Mouse (Mus musculus): ENCODE results near the gene Abca4. TPM values are rescaled to one million over a fixed set of nuclear protein-coding genes. Genes with fewer than 3 reads are reported as not detected.

Abca4 gene
- polyA plus RNA-seq, 1 experiment = 1.7 TPM

DNA sequence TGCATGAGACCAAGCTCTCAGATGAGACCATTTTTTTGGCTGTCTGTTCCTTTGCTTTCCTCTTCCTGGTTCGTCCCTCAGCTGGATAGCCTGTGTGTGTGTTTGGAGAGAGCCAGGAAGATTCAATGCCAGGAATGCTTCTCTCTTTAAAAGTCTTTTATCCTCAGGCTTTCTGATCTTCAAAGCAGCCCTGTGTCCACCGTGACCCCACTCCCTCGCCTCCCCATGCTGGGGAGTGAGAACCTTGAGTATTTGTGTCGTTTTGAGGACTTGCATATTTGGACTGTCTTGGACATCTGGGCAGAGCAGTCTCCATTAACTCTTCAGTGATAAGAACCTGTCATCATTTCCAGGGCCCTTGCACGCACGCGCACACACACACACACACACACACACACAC is 57.8 kb downstream of the Abca4 start:
- no peak overlapping the region for H3ac ChIP-seq (ENCODE audit: control insufficient read depth, insufficient read length)
- H3K4me2 ChIP-seq (ENCODE audit: low read depth) = no peak overlapping the region
- H3K79me2 ChIP-seq (ENCODE audit: control insufficient read depth, insufficient read depth) = no peaks in the 10 kb centered on the region
- H3K4me3 ChIP-seq = no peak overlapping the region
- no peaks in the 10 kb centered on the region for H3K36me3 ChIP-seq (ENCODE audit: control insufficient read depth, insufficient read depth)
- TF ChIP-seq SRF (IDR thresholded peaks at IDR 0.05; ENCODE audit: control insufficient read depth, insufficient read length, low read depth) (no peak), MYOG (IDR thresholded peaks at IDR 0.05; ENCODE audit: control insufficient read depth in 1 of 3, insufficient read depth in 1 of 3, insufficient read length in 2 of 3, low read depth in 2 of 3) (no peak), CEBPB (IDR thresholded peaks at IDR 0.05; ENCODE audit: insufficient read depth, poor library complexity, severe bottlenecking) (no peak), TCF3 (IDR thresholded peaks at IDR 0.05; ENCODE audit: insufficient read length, low read depth) (no peak), POLR2A (IDR thresholded peaks at IDR 0.05; ENCODE audit: insufficient read length, low read depth) (no peak), TCF12 (IDR thresholded peaks at IDR 0.05; ENCODE audit: insufficient read depth, poor library complexity, severe bottlenecking) (no peak), POLR2AphosphoS2 (IDR thresholded peaks at IDR 0.05; ENCODE audit: insufficient read length, low read depth) (no peak), REST (IDR thresholded peaks at IDR 0.05; ENCODE audit: insufficient read depth, insufficient read length) (no peak), MYOD1 (IDR thresholded peaks at IDR 0.05; ENCODE audit: control insufficient read depth in 1 of 3, insufficient read length in 2 of 3, low read depth in 2 of 3) (no peak), USF1 (IDR thresholded peaks at IDR 0.05; ENCODE audit: low read depth) (no peak), MAX (IDR thresholded peaks at IDR 0.05; ENCODE audit: low read depth) (no peak), E2F4 (IDR thresholded peaks at IDR 0.05; ENCODE audit: insufficient read depth) (no peak)
- no peaks in the 10 kb centered on the region for H3K27me3 ChIP-seq (ENCODE audit: control insufficient read depth, insufficient read depth, insufficient read length)

DNA sequence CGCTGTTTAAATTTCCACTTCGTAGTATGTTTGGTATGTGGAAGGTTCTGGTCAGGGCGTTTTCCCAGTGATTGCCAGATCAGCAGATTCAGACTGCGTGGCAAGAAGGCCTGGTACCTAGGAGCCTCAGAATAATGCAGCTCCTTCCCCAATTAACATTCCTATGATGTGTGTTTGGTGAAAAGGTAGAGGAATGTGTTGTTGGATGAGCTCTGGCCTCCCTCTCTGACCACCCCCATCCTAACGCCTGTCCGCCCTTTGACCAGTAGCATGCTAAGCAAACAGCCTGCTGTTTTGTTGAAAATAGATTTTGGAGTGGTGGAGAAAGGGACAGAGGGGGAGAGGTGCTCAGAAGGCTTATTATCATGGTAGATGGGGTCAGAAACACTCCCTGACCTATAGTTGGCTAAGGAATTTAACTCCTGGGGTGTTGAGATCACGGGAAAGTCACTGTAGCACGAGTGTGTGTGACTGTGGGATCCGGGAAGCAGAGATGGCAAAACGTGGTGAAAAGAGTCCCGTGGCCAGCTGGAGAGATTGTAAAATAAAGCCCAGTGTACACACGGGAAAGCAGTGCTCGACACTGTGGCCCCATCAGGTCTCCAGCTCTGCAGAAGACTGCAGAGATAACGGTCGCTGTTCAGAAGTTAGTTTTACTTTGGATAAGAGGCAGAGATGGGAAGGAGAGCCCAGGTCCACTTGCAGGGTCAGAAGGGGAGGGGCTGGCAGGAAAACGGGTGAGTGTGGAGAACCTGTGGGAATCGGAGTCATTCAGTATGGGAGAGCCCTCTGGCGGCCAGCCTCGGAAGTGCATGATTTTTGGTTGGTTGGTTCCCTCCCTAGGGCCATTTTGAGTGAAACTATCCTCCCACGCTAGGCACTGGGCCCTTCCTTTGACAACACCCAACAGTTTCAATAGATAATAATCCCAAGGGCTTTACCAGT is 59.9 kb downstream of the Abca4 start:
- H3ac ChIP-seq (ENCODE audit: control insufficient read depth, insufficient read length) = no peak overlapping the region
- peak overlapping the region; percentile 57 for H3K4me2 ChIP-seq (ENCODE audit: low read depth)
- H3K27me3 ChIP-seq (ENCODE audit: control insufficient read depth, insufficient read depth, insufficient read length) = no peaks in the 10 kb centered on the region
- TF ChIP-seq TCF12 (IDR thresholded peaks at IDR 0.05; ENCODE audit: insufficient read depth, poor library complexity, severe bottlenecking) = no peak
- no peak for TF ChIP-seq MYOG (IDR thresholded peaks at IDR 0.05; ENCODE audit: control insufficient read depth in 1 of 3, insufficient read depth in 1 of 3, insufficient read length in 2 of 3, low read depth in 2 of 3)
- no peak for TF ChIP-seq REST (IDR thresholded peaks at IDR 0.05; ENCODE audit: insufficient read depth, insufficient read length)
- TF ChIP-seq E2F4 (IDR thresholded peaks at IDR 0.05; ENCODE audit: insufficient read depth) = no peak
- TF ChIP-seq USF1 (IDR thresholded peaks at IDR 0.05; ENCODE audit: low read depth) = no peak
- no peak for TF ChIP-seq POLR2A (IDR thresholded peaks at IDR 0.05; ENCODE audit: insufficient read length, low read depth)
- no peak for TF ChIP-seq MAX (IDR thresholded peaks at IDR 0.05; ENCODE audit: low read depth)
- no peak for TF ChIP-seq CEBPB (IDR thresholded peaks at IDR 0.05; ENCODE audit: insufficient read depth, poor library complexity, severe bottlenecking)
- no peak for TF ChIP-seq MYOD1 (IDR thresholded peaks at IDR 0.05; ENCODE audit: control insufficient read depth in 1 of 3, insufficient read length in 2 of 3, low read depth in 2 of 3)
- no peak for TF ChIP-seq TCF3 (IDR thresholded peaks at IDR 0.05; ENCODE audit: insufficient read length, low read depth)
- no peak for TF ChIP-seq POLR2AphosphoS2 (IDR thresholded peaks at IDR 0.05; ENCODE audit: insufficient read length, low read depth)
- H3K79me2 ChIP-seq (ENCODE audit: control insufficient read depth, insufficient read depth) = no peaks in the 10 kb centered on the region
- H3K4me3 ChIP-seq = no peak overlapping the region
- no peaks in the 10 kb centered on the region for H3K36me3 ChIP-seq (ENCODE audit: control insufficient read depth, insufficient read depth)

DNA sequence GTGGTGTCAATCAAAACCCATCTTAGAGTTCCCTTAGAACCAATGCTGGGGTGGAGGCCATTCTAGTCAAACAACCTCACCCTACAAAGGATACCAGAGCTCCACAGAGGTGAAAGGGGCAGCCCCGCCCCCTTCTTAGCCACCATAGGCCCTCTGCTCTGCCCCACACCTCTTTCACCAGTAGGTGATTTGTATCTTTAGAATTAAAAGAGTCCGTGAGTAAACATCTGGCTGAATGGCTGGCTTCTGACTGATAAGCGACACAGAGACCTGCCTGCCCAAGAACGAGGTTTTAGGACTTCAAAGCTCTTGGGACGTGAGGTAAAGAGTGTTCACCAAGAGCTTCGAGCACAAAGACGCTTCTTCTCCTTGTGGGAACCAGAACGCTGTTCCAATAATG is 62.7 kb downstream of the Abca4 start:
- H3ac ChIP-seq (ENCODE audit: control insufficient read depth, insufficient read length) = no peak overlapping the region
- TF ChIP-seq E2F4 (IDR thresholded peaks at IDR 0.05; ENCODE audit: insufficient read depth) = no peak
- no peak for TF ChIP-seq POLR2AphosphoS2 (IDR thresholded peaks at IDR 0.05; ENCODE audit: insufficient read length, low read depth)
- TF ChIP-seq MYOD1 (IDR thresholded peaks at IDR 0.05; ENCODE audit: control insufficient read depth in 1 of 3, insufficient read length in 2 of 3, low read depth in 2 of 3) = no peak
- TF ChIP-seq CEBPB (IDR thresholded peaks at IDR 0.05; ENCODE audit: insufficient read depth, poor library complexity, severe bottlenecking) = no peak
- TF ChIP-seq SRF (IDR thresholded peaks at IDR 0.05; ENCODE audit: control insufficient read depth, insufficient read length, low read depth) = no peak
- TF ChIP-seq TCF12 (IDR thresholded peaks at IDR 0.05; ENCODE audit: insufficient read depth, poor library complexity, severe bottlenecking) = no peak
- TF ChIP-seq MYOG (IDR thresholded peaks at IDR 0.05; ENCODE audit: control insufficient read depth in 1 of 3, insufficient read depth in 1 of 3, insufficient read length in 2 of 3, low read depth in 2 of 3) = no peak
- no peak for TF ChIP-seq REST (IDR thresholded peaks at IDR 0.05; ENCODE audit: insufficient read depth, insufficient read length)
- no peak for TF ChIP-seq USF1 (IDR thresholded peaks at IDR 0.05; ENCODE audit: low read depth)
- TF ChIP-seq MAX (IDR thresholded peaks at IDR 0.05; ENCODE audit: low read depth) = no peak
- TF ChIP-seq POLR2A (IDR thresholded peaks at IDR 0.05; ENCODE audit: insufficient read length, low read depth) = no peak
- TF ChIP-seq TCF3 (IDR thresholded peaks at IDR 0.05; ENCODE audit: insufficient read length, low read depth) = no peak
- H3K79me2 ChIP-seq (ENCODE audit: control insufficient read depth, insufficient read depth) = no peaks in the 10 kb centered on the region
- H3K36me3 ChIP-seq (ENCODE audit: control insufficient read depth, insufficient read depth) = no peaks in the 10 kb centered on the region
- H3K4me3 ChIP-seq = no peak overlapping the region
- H3K27me3 ChIP-seq (ENCODE audit: control insufficient read depth, insufficient read depth, insufficient read length) = no peaks in the 10 kb centered on the region
- H3K4me2 ChIP-seq (ENCODE audit: low read depth) = no peak overlapping the region

DNA sequence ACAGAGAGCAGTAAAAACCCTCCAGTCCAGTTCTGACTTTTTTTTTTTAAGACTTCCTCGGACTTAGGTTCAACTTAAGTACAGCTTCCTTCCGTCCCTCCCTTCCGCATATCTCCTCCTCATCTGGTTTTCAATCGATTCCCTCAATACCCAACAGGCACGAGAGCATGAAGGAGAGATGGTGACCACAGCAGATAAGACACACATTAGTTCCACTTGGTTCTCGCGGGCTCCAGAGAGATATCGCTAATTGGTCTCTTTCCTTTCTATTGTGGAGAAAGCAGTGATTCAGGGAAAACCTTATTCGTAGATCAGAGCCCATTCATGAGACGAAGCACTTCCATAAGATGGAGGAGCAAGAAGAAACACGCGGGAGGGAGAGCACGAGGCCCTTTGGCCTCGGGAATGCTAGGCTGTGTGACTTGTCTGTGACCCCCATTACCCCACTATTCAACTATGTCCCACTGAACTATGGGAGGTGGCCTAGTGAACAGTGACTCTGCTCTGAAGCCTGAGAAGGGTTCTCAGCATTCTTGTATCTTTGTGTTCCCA is 63.5 kb downstream of the Abca4 start:
- Histone ChIP-seq H3K27me3 (ENCODE audit: control insufficient read depth, insufficient read depth, insufficient read length) (no peaks in the 10 kb centered on the region), H3ac (ENCODE audit: control insufficient read depth, insufficient read length) (no peak overlapping the region), H3K79me2 (ENCODE audit: control insufficient read depth, insufficient read depth) (no peaks in the 10 kb centered on the region), H3K36me3 (ENCODE audit: control insufficient read depth, insufficient read depth) (no peaks in the 10 kb centered on the region), H3K4me2 (ENCODE audit: low read depth) (no peak overlapping the region), H3K4me3 (no peak overlapping the region)
- no peak for TF ChIP-seq MYOD1 (IDR thresholded peaks at IDR 0.05; ENCODE audit: control insufficient read depth in 1 of 3, insufficient read length in 2 of 3, low read depth in 2 of 3)
- TF ChIP-seq SRF (IDR thresholded peaks at IDR 0.05; ENCODE audit: control insufficient read depth, insufficient read length, low read depth) = no peak
- no peak for TF ChIP-seq POLR2A (IDR thresholded peaks at IDR 0.05; ENCODE audit: insufficient read length, low read depth)
- no peak for TF ChIP-seq E2F4 (IDR thresholded peaks at IDR 0.05; ENCODE audit: insufficient read depth)
- TF ChIP-seq TCF3 (IDR thresholded peaks at IDR 0.05; ENCODE audit: insufficient read length, low read depth) = no peak
- no peak for TF ChIP-seq MAX (IDR thresholded peaks at IDR 0.05; ENCODE audit: low read depth)
- TF ChIP-seq CEBPB (IDR thresholded peaks at IDR 0.05; ENCODE audit: insufficient read depth, poor library complexity, severe bottlenecking) = no peak
- TF ChIP-seq MYOG (IDR thresholded peaks at IDR 0.05; ENCODE audit: control insufficient read depth in 1 of 3, insufficient read depth in 1 of 3, insufficient read length in 2 of 3, low read depth in 2 of 3) = no peak
- no peak for TF ChIP-seq TCF12 (IDR thresholded peaks at IDR 0.05; ENCODE audit: insufficient read depth, poor library complexity, severe bottlenecking)
- TF ChIP-seq USF1 (IDR thresholded peaks at IDR 0.05; ENCODE audit: low read depth) = no peak
- no peak for TF ChIP-seq REST (IDR thresholded peaks at IDR 0.05; ENCODE audit: insufficient read depth, insufficient read length)
- no peak for TF ChIP-seq POLR2AphosphoS2 (IDR thresholded peaks at IDR 0.05; ENCODE audit: insufficient read length, low read depth)

Data from myocyte (in vitro differentiated cells).